Mouse (Mus musculus): ENCODE results near the gene Wfdc3.

Wfdc3 gene

DNA sequence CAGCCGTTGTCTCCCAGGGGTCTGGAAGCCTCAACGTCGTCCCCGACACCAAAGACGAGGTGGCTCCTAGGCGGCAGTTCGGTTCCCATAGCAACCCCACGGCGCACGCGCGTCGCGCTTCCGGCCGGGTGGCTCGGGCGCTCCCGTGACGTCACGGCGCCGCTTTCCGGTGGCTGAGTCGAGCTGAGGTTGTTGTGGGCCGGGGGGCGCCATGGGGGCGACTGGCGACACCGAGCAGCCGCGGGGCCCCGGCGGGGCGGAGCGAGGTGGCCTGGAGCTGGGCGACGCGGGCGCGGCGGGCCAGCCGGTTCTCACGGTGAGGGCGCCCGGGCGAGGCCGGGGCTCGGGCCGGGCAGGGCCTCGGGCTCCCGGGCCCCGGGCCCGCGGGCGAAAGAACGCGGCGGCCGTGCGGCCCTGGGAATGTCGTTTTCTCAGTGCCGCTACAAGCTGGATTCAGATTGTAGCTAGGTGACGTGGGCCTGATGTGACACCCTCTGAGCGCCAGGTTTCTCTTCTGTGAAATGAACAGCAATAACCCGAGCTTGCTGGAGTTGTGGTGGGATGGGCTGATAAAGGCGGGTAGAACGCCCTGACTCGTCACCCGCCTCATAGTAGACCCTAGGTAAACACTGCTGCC, at the start of gene Wfdc3, which contains the start of gene Dnttip1:
Gene Wfdc3 (minus strand): TSS at position 89 of the 637 bp plus-strand sequence.
Gene Dnttip1 (plus strand): TSS at position 141 of the 637 bp plus-strand sequence.
- peak; percentile 80 for ATAC-seq (ENCODE audit: insufficient number of reproducible peaks, low FRiP score, low TSS enrichment)

- ATAC-seq (ENCODE audit: insufficient number of reproducible peaks, low FRiP score, low TSS enrichment), result no peak
These were observed 48.6 kb upstream of the Wfdc3 start for GRCm38 (mm10) chr2:164794293-164794692.

DNA sequence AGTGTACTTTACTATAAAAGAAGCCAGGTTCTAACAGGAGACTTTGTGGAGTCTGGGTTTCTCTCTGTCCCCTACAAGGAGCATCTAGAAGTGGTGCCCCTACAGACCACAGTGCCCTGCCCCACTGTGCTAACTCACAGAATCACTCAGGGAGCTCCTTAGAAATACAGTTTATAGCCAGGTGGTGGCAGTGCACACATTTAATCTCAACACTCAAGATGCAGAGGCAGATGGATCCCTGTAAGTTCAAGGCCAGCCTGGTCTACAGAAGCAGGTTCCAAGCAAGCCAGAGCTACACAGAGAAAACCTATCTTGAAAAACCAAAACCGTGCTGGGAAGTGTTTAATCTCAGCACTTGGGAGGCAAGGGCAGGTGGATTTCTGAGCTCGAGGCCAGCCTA, 48.0 kb upstream of the Wfdc3 start:
- ATAC-seq (ENCODE audit: insufficient number of reproducible peaks, low FRiP score, low TSS enrichment), result no peak

DNA sequence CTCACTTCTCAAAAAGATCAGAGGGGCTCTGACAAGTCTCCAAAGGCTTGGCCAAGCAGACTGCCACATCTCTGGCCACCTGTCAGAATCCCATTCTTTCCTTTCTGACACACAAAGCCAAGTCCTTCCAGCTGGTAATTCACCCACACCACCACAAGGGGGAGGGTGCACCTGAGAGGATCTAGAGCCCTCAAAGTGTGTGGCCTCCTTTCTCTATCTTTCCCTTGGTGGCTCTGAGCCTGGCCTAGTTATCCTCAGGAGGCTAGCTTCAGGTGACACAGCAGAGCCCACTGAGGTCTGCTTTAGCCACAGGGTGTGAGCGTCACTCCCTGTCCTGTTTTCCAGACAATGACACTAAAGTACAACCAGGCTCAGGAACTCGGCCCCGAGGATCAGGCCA, 47.5 kb upstream of the Wfdc3 start:
- ATAC-seq (ENCODE audit: insufficient number of reproducible peaks, low FRiP score, low TSS enrichment), result peak; percentile 57

DNA sequence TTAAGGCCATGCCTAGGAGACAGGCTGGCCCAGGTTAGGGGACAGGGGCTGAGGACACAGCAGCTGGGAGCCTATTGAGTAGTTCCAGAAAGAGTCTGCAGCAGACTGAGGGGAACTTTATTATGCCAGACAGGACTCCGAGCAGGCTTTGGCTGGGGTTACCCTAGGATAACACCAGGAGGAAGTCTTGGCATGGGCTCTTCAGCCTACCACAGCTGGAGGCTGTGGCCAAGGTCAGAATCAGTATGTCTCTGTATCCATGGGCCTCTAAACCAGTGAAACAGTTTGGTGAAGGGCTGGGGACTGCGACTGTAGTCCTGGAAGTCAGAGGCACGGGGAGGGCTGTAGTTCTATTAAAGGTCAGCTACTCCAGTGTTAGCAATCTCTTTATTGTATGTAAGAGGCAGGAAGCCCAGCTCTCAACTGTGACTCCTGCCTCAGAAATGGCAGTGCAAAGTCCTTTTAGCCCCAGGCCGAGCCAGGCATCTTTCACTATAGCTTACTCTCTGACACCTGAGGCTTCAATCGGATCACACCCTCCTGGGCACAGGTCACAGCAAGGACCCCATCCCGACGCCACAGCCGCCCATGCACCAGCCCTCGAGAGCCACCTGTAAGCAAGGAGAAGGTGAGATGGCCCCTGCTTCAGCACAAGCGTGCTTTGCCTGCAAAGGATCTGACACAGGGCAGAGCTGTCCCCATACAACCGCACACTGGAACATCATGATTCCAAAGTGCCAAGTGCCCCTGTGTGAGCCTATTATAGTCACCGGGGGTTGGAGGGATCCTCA, 46.9 kb upstream of the Wfdc3 start:
- ATAC-seq (ENCODE audit: insufficient number of reproducible peaks, low FRiP score, low TSS enrichment), result no peak

GRCm38 (mm10) chr2:164791841-164792261, 46.1 kb upstream of the Wfdc3 start:
- no peak for ATAC-seq (ENCODE audit: insufficient number of reproducible peaks, low FRiP score, low TSS enrichment)

DNA sequence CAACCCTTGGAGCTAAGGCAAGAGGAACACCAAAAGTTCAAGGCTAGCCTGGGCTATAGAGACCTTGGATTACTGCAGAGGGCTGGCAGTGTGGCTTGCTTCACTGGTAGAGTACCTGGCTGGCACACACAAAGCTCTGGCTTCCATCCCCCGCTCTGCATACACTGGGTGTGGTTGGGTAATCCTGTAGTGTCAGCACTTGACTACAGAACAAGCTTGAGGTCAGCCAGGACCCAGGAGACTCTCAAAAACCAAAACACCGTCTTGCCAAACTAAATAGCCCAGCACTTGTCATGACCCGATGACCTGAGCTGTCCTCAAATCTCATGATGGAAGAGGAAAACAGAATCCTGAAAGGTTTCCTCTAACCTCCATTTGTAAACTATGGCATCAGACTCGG, 44.7 kb upstream of the Wfdc3 start:
- ATAC-seq (ENCODE audit: insufficient number of reproducible peaks, low FRiP score, low TSS enrichment), result no peak

DNA sequence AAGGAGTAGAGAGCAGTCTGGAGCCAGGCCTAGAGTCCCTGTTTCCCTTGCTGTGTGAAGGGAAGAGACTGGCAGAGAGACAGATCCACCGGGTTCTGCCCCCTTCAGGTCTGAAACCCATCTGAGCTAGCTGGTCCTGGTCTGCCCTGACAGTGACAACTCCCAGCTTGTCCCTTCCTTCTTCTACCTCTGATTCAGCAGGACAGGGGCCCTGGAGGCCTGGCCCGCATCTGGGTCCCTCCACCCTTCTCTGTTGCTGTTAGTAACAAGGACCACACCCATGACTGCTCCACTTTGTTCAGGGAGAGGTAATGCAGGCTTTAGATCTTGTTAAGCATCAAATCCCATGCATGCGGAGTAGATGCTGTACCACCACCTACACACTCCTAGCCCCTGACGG, 42.7 kb upstream of the Wfdc3 start:
- ATAC-seq (ENCODE audit: insufficient number of reproducible peaks, low FRiP score, low TSS enrichment), result no peak

GRCm38 (mm10) chr2:164787779-164788178, 42.0 kb upstream of the Wfdc3 start:
- no peak for ATAC-seq (ENCODE audit: insufficient number of reproducible peaks, low FRiP score, low TSS enrichment)

- no peak for ATAC-seq (ENCODE audit: insufficient number of reproducible peaks, low FRiP score, low TSS enrichment)
These were observed 41.3 kb upstream of the Wfdc3 start for GRCm38 (mm10) chr2:164787032-164787431.

DNA sequence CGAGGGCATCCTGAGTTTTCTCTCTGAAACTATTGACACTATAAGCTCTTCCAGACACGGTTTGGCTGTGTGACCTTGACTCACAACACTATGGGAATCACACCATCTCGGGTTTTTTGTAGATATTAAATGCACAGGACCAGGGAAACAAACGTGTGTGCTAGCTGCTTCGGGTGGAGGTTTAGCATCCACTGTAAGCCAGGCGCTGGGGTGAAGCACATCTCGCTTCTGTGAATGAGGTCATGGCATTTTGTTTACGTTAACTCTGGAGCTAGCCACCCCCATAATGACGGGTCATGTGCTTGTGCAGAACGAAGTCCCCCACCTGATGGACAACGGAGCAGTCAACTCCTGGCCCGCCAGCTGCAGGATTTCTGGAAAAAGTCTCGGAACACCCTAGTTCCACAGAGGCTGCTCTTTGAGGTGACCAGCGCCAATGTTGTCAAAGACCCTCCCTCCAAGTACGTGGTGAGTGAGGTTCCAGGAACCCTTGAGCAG, 40.7 kb upstream of the Wfdc3 start:
- no peak for ATAC-seq (ENCODE audit: insufficient number of reproducible peaks, low FRiP score, low TSS enrichment)

DNA sequence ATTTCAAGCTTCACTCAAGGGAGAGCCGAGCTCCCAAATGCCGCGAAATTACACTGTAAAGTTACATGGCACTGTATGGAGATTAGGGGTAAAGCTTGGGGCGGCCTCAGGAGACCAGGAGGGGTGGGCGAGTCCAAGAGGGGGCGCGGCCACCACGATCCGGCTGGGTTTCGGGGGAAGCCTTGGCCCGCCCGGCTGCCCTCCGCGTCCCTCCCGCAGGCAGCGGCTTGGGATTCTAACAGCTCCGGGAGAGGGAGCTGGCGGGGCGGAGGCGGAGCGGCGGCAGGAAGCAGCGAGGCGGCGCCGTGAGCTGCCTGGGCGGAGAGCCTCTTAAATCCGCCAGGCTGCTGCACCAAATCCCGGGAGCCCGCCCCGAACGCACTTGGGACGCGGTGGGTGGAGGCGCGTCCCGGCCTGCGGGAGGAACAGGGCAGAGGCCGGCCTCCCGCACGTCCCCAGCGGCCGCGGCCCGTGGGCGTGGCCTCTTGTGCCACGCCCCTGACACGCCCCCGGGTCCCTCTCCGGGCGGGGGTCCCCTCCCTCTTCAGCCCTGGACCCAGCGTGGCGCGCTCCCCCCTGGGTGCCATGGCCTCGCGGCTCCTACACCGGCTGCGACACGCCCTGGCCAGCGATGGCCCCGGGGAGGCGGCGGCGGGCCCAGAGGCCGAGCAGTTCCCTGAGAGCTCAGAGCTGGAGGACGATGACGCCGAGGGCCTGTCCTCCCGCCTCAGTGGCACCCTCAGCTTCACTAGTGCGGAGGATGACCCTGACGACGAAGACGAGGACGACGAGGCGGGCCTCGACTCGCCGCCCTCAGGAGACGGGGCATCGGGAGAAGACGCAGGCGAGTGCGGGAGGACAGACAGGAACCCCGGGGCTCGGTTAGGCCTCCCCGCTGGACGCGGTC, 40.0 kb upstream of the Wfdc3 start, which contains the start of gene Snx21:
Gene Snx21 (plus strand): TSS at position 343 of the 907 bp plus-strand sequence.
- peak; percentile 89 for ATAC-seq (ENCODE audit: insufficient number of reproducible peaks, low FRiP score, low TSS enrichment)

DNA sequence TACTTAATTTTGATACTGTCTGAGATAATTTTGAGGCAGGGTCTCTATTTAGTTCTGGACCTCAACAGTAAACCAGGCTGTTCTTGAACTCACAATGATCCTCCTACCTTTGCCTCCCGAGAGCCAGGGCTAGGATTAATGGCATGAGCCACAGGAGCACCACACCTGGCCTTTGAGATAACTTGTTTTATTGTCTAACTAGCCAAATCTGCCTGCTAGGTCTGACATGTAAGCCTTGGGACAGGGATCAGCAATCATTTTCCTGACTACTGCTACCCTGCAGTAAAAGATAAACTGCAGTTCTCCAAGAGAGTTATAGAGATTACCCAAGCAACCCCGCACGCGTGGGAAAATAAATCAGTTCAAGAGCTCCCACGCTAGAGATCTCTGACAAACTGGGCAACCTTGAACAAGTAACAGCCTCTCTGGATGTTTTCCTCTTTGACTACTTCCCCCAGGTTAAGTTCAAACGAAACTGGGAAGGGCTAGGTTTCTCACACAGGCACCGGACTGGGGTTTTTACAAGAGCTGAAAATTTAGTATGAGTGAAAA, 39.2 kb upstream of the Wfdc3 start:
- ATAC-seq (ENCODE audit: insufficient number of reproducible peaks, low FRiP score, low TSS enrichment), result no peak

DNA sequence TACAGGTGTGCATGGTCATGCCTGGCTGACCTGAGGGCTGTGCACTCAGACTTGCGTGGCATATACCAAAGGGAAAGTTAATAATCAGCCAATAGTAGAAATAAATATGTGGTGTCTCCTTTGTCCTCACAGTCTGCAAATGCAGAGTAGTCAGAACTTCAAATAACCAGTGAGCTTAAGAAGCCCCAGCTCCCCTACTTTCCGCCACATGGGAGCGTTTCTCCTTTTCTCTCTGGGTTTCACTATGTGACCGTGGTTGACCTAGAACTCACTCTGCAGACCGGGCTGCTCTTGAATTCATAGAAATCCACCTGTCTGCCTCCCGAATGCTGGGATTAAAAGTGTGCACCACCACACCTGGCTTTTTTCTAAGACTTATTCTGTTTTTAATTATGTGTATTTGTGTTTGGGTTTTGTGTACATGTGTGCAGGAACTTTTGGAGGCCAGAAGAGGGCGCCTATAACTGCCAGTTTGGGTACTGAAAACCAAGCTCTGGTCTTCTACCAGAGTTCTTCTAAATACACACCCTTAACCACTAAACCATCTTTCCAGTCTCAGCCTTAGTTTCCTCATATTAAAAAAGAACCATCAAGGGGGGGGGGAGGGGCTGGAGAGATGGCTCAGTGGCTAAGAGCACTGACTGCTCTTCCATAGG, 38.3 kb upstream of the Wfdc3 start:
- no peak for ATAC-seq (ENCODE audit: insufficient number of reproducible peaks, low FRiP score, low TSS enrichment)

GRCm38 (mm10) chr2:164781876-164782275, 36.1 kb upstream of the Wfdc3 start:
- no peak for ATAC-seq (ENCODE audit: insufficient number of reproducible peaks, low FRiP score, low TSS enrichment)

DNA sequence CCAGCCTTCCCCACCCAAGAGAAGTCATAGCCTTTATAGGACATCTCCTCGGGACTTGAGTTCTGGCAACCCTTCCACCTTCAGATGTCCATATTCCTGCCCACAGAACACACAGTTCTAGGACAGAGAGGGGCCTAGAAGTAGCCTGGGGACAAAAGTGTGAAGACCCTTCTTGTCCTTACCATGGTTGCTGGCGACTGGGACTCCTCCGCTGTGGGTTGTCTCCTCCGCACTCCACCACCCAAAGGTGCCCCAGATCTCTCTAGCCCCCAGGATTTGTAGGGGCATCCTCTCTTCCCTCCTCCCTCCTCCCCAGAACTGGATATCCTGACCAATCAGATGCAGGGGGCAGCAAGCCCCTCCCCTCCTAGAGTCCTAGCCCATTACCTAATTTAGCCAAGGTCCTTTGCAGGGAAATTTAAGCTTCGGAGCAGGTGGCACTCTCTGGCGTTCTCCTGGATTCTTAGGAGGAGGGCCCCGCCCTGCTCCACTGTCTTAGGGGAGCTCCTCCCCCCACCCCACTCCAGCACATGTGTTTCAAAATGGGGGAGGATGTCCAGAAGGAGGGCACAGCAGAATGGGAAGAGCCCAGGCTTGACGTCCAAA, 33.9 kb upstream of the Wfdc3 start, which contains the start of gene Tnnc2:
Gene Tnnc2 (minus strand): TSS at position 487 of the 606 bp plus-strand sequence.
- ATAC-seq (ENCODE audit: insufficient number of reproducible peaks, low FRiP score, low TSS enrichment), result no peak

GRCm38 (mm10) chr2:164778809-164779208, 33.1 kb upstream of the Wfdc3 start:
- ATAC-seq (ENCODE audit: insufficient number of reproducible peaks, low FRiP score, low TSS enrichment), result no peak

DNA sequence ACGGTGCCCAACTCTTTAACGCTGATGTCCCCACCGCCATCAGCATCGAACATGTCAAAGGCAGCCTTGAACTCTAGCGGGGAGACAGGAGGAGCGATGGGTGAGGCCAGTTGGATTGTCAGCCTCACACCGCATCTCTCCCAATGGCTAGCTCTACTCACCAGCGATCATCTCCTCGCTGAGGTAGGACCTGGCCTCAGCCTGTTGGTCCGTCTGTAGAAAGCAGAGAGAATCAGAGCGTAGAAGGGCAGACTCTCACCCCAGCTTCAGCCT, 32.2 kb upstream of the Wfdc3 start:
- ATAC-seq (ENCODE audit: insufficient number of reproducible peaks, low FRiP score, low TSS enrichment), result no peak

GRCm38 (mm10) chr2:164777246-164778014, 31.7 kb upstream of the Wfdc3 start:
- ATAC-seq (ENCODE audit: insufficient number of reproducible peaks, low FRiP score, low TSS enrichment), result no peak

All from cerebellum, adult (tissue).